Mouse (Mus musculus): ENCODE measurements around the gene Colgalt1. TPM values are rescaled to one million over a fixed set of nuclear protein-coding genes. Genes with fewer than 3 reads are reported as not detected.

The Colgalt1 gene
- polyA plus RNA-seq, 1 experiment from 2014 or later = 45.3 TPM

DNA sequence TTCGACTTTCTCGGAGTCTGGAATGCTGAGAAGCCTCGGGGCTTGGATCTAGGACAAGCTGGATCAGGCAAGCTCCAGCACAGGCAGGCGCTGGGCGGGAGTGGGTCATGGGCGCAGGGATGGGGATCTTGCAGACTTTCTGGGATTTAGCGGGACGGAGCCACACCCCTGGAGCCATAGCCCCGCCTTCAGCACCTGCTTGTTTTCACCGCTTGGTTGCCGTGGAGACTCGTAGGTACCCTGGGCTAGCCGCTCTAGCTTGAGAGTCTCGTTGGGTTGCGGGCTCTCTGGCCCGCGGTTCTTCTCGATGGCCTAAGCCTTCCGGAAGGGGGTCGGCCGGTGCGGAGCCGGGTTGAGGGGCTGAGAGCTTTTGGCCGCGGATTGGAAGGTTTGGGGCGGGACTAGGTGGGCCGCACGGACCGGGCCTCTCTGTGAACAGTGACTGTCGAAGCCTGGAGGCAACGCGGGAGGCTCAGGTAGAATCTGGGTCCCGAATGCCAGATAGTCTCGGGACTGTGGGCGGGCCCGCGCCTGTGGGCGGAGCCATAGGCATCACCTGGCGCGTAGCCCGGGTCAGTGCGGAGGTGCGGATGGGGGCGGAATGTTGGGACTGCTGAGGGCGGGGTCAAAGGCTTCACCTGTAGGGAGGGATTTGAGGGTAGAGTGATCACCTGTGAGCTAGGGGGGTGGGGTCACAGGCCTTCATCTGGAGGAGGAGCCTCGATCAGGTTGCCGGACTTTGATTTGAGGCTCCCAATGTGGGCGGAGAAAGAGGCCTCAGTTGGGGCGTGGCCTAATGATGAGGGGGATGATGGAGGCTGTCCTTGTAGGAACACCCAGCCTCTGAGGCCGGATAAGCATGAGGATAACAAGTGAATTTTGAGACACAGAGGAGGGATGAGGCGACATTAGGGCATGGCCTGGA, 41.2 kb upstream of the Colgalt1 start:
- peaks cover 23% of the 10 kb centered on the region for H3K4me1 ChIP-seq (ENCODE audit: control insufficient read depth, insufficient read depth, low read length)
- no peaks in the 10 kb centered on the region for H3K27me3 ChIP-seq (replicated peaks; ENCODE audit: control insufficient read depth, insufficient read depth, low read length)
- peak overlapping the region; percentile 79 for H3K27ac ChIP-seq (ENCODE audit: low read depth, low read length)
- no peaks in the 10 kb centered on the region for H3K9me3 ChIP-seq (replicated peaks; ENCODE audit: control insufficient read depth, low read length)
- DNase-seq (ENCODE audit: low spot score) (peak; percentile 95), ATAC-seq (peak; percentile 78)
- H3K36me3 ChIP-seq (ENCODE audit: control insufficient read depth, insufficient read depth, low read length) = no peaks in the 10 kb centered on the region
- under 1% methylated on average over 50 of the region's 51 CpGs for WGBS
- H3K4me3 ChIP-seq (ENCODE audit: low read depth, low read length) = peak overlapping the region; percentile 64
- peak overlapping the region; percentile 81 for H3K4me2 ChIP-seq (ENCODE audit: low read length)
- H3K9ac ChIP-seq (ENCODE audit: low read length) = peak overlapping the region; percentile 75

DNA sequence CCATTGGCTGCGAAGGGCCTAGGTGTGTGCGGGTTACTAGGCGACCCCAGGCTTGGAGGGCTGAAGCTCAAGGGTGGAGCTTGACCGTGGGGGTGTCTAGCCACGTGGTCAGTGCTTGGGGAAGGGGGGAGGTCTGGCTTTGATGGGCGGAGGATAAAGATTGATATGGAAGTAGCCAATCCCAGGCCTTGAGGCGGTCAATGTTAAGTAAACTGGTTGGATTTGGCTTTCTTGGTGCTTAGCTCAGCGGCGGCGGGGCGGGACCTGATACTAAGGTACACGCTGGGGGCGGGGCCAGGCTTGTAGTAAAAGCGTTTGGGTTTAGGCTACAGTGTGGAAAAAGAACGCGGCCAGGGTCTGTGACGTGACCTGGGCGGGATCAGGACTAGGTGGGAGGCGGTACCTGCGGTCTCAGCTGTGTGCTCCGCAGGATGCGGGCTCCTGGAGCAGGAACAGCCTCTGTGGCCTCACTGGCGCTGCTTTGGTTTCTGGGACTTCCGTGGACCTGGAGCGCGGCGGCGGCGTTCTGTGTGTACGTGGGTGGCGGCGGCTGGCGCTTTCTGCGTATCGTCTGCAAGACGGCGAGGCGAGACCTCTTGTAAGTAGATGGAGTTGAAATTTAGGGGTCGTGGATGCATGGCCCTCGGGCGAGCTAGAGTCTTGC, 40.4 kb upstream of the Colgalt1 start:
- WGBS = under 1% methylated on average over 41 of the region's 41 CpGs
- peaks cover 23% of the 10 kb centered on the region for H3K4me1 ChIP-seq (ENCODE audit: control insufficient read depth, insufficient read depth, low read length)
- peak; percentile 89 for ATAC-seq

DNA sequence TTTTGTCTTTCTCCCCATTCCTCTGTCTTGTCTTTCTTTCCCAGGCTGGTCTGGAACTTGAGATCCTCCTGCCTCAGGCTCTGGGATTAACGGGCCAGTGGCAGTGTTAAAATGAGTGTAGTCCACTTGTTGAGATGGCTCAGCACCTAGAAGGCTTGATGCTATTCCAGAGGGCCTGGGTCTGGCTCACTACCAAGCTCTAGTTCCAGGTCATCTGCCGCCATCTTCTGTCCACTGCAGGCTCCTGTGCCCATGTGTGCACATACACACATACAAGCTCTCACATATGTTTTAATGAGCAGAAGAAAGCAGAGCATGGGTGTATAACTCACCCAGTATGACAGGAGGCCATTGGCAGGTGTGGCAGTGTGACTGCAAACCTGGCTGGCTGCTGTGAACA, 38.7 kb upstream of the Colgalt1 start:
- Histone ChIP-seq H3K4me2 (ENCODE audit: low read length) (peak overlapping the region; percentile 81), H3K4me1 (ENCODE audit: control insufficient read depth, insufficient read depth, low read length) (peaks cover 23% of the 10 kb centered on the region), H3K4me3 (ENCODE audit: low read depth, low read length) (0 out of 2 replicates have a peak overlapping the region, but pooled peaks have one; percentile 64), H3K9ac (ENCODE audit: low read length) (no peak overlapping the region), H3K27me3 (replicated peaks; ENCODE audit: control insufficient read depth, insufficient read depth, low read length) (no peaks in the 10 kb centered on the region), H3K27ac (ENCODE audit: low read depth, low read length) (peak overlapping the region; percentile 87), H3K9me3 (replicated peaks; ENCODE audit: control insufficient read depth, low read length) (no peaks in the 10 kb centered on the region), H3K36me3 (ENCODE audit: control insufficient read depth, insufficient read depth, low read length) (no peaks in the 10 kb centered on the region)
- DNase-seq (ENCODE audit: low spot score) = no peak
- 78% methylated on average over 2 of the region's 2 CpGs for WGBS
- no peak for ATAC-seq

More for the DNA sequence above, 40.4 kb upstream of the Colgalt1 start:
- Histone ChIP-seq H3K4me2 (ENCODE audit: low read length) (peak overlapping the region; percentile 81), H3K4me3 (ENCODE audit: low read depth, low read length) (peak overlapping the region; percentile 64), H3K27ac (ENCODE audit: low read depth, low read length) (peak overlapping the region; percentile 79), H3K9me3 (replicated peaks; ENCODE audit: control insufficient read depth, low read length) (no peaks in the 10 kb centered on the region), H3K9ac (ENCODE audit: low read length) (peak overlapping the region; percentile 75), H3K27me3 (replicated peaks; ENCODE audit: control insufficient read depth, insufficient read depth, low read length) (no peaks in the 10 kb centered on the region), H3K36me3 (ENCODE audit: control insufficient read depth, insufficient read depth, low read length) (no peaks in the 10 kb centered on the region)
- DNase-seq (ENCODE audit: low spot score) = peak; percentile 98

DNA sequence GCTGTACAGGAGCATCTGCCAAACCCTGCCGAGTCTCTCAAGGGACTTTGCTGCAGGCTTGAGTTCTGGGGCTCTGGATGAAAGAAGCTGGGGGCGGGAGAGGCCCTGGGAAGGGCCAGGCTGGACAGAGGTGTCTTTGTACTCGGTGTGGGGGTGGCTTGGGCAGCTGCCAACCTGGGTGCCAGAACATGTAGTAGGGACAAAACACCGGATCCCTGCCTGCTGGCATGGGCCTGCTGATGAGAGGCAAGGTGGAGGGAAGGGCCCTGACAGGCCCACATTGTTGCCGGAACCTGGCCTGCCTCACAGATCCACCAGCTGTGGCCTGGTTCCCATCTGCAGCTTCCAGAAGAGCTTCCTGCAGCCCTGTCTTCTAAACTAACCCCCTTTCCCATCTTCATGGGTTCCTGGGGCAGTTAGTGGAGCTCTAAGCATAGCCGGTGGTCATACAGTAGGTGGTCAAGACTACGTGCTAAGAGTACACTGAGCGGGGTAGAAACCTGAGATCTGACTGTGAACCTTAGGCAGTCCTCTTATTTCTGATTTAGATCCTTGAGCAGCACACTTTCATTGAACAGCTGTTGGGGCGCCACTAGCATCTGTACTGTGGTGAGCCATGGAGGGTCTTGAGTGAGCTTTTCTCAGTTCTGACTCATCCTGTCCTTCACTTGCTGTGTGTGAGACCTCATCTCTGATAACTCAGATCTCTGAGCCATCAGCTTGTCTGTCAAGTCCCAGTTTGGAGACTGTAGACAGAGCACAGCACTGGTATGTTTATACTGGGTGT, 37.8 kb upstream of the Colgalt1 start:
- 44% methylated on average over 9 of the region's 9 CpGs for WGBS

DNA sequence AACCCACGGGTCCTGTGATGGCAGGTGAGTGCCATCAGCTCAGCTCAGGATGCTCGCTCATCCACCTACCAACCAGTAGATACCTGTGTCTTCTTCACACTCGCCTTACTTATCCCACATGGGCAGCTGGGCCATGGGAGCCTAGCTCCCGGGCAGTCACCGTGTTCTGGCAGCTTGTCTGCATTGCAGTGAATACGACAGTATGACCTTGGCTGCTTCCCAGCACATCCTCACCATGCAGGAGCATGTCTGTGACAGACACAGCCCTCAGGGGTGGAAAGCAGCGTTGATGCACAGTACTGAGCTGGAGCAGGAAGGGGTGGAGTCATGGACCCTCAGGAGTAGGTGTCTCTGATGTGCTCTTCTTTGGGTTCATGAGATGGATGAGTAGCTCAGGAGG, 36.4 kb upstream of the Colgalt1 start:
- Histone ChIP-seq H3K36me3 (ENCODE audit: control insufficient read depth, insufficient read depth, low read length) (peaks cover 2% of the 10 kb centered on the region; the same call in 1 of the 2 replicates), H3K27me3 (replicated peaks; ENCODE audit: control insufficient read depth, insufficient read depth, low read length) (no peaks in the 10 kb centered on the region), H3K27ac (ENCODE audit: low read depth, low read length) (no peak overlapping the region), H3K4me2 (ENCODE audit: low read length) (no peak overlapping the region), H3K4me1 (ENCODE audit: control insufficient read depth, insufficient read depth, low read length) (peaks cover 20% of the 10 kb centered on the region), H3K4me3 (ENCODE audit: low read depth, low read length) (no peak overlapping the region), H3K9ac (ENCODE audit: low read length) (no peak overlapping the region), H3K9me3 (replicated peaks; ENCODE audit: control insufficient read depth, low read length) (no peaks in the 10 kb centered on the region)
- WGBS = 71% methylated on average over 7 of the region's 7 CpGs
- DNase-seq (ENCODE audit: low spot score) (no peak), ATAC-seq (no peak)

More for the DNA sequence above, 37.8 kb upstream of the Colgalt1 start:
- Histone ChIP-seq H3K4me3 (ENCODE audit: low read depth, low read length) (0 out of 2 replicates have a peak overlapping the region, but pooled peaks have one; percentile 5), H3K9ac (ENCODE audit: low read length) (peak overlapping the region; percentile 41), H3K27me3 (replicated peaks; ENCODE audit: control insufficient read depth, insufficient read depth, low read length) (no peaks in the 10 kb centered on the region), H3K4me2 (ENCODE audit: low read length) (peak overlapping the region; percentile 81), H3K36me3 (ENCODE audit: control insufficient read depth, insufficient read depth, low read length) (no peaks in the 10 kb centered on the region), H3K27ac (ENCODE audit: low read depth, low read length) (peak overlapping the region; percentile 87), H3K4me1 (ENCODE audit: control insufficient read depth, insufficient read depth, low read length) (peaks cover 23% of the 10 kb centered on the region), H3K9me3 (replicated peaks; ENCODE audit: control insufficient read depth, low read length) (no peaks in the 10 kb centered on the region)
- ATAC-seq = peak; percentile 15
- peak; percentile 89 for DNase-seq (ENCODE audit: low spot score)

DNA sequence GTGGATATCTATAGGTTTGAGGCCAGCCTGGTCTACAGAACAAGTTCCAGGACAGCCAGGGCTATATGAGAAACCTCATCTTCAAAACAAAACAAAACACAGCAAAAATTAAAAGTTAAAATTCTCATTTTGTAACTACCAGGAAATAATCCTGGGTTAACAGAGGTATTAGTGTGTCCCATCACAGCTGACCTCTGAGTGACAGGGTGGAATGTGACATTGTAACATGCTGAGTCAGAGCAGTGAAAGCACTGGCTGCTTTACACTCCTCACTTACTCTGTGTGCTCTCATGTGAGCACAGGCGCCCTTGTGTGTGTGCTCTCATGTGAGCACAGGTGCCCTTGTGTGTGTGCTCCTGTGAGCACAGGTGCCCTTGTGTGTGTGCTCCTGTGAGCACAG, 35.8 kb upstream of the Colgalt1 start:
- Histone ChIP-seq H3K27me3 (replicated peaks; ENCODE audit: control insufficient read depth, insufficient read depth, low read length) (no peaks in the 10 kb centered on the region), H3K27ac (ENCODE audit: low read depth, low read length) (no peak overlapping the region), H3K36me3 (ENCODE audit: control insufficient read depth, insufficient read depth, low read length) (peaks cover 7% of the 10 kb centered on the region; the same call in 1 of the 2 replicates), H3K9me3 (replicated peaks; ENCODE audit: control insufficient read depth, low read length) (no peaks in the 10 kb centered on the region), H3K9ac (ENCODE audit: low read length) (no peak overlapping the region), H3K4me1 (ENCODE audit: control insufficient read depth, insufficient read depth, low read length) (peaks cover 20% of the 10 kb centered on the region), H3K4me2 (ENCODE audit: low read length) (no peak overlapping the region), H3K4me3 (ENCODE audit: low read depth, low read length) (no peak overlapping the region)
- ATAC-seq (no peak), DNase-seq (ENCODE audit: low spot score) (no peak)
- 85% methylated on average over 1 of the region's 1 CpGs for WGBS

DNA sequence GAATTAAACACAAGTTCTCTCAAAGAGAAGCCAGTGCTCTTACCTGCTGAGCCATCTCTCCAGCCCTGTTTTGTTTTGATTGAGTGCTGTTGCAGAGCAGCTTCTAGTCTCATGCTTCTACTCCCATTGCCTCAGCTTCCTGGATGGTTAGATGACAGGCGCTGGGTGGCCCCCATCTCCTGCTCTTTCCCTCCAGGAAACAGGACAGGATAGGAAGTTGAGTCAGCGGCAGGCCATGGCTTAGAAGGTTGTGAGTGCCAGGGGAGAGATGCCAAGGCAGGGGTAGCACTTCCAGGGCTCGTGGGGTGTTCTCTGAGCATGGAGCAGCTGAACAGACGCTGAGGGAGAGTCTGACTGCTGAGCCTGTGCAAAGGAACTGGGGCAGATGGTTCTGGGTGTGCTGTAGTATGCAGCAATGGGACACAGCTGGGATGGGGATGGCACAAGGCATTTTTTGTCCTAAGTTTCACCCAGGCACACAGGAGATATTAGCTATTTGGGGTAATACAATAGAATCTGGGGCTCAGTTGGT, 32.9 kb upstream of the Colgalt1 start:
- Histone ChIP-seq H3K4me1 (ENCODE audit: control insufficient read depth, insufficient read depth, low read length) (peaks cover 4% of the 10 kb centered on the region; the same call in 1 of the 2 replicates), H3K4me3 (ENCODE audit: low read depth, low read length) (no peak overlapping the region), H3K27me3 (replicated peaks; ENCODE audit: control insufficient read depth, insufficient read depth, low read length) (no peaks in the 10 kb centered on the region), H3K9me3 (replicated peaks; ENCODE audit: control insufficient read depth, low read length) (no peaks in the 10 kb centered on the region), H3K36me3 (ENCODE audit: control insufficient read depth, insufficient read depth, low read length) (peaks cover 30% of the 10 kb centered on the region), H3K4me2 (ENCODE audit: low read length) (no peak overlapping the region), H3K27ac (ENCODE audit: low read depth, low read length) (no peak overlapping the region), H3K9ac (ENCODE audit: low read length) (no peak overlapping the region)
- 67% methylated on average over 4 of the region's 4 CpGs for WGBS
- no peak for DNase-seq (ENCODE audit: low spot score)
- ATAC-seq = no peak

DNA sequence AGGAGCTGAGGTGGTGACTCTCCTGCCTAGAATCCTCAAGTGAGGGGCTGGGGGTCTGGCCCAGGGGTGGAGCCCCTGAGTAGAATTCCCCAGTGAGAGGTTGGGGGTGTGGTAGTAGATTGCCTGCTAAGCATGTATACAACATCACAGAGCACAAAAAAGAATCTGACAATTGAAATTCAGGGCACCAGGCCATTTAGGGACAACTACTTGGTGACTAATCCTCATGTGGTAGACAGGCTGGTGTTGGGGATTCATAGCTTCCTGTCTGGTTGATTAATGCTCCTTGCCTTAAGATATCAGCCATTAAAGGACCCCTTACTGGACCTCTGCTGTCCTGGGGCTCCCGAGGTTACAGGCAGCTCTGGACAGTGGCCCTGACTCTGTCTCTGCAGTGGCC, 31.8 kb upstream of the Colgalt1 start:
- H3K9me3 ChIP-seq (replicated peaks; ENCODE audit: control insufficient read depth, low read length) = no peaks in the 10 kb centered on the region
- H3K4me1 ChIP-seq (ENCODE audit: control insufficient read depth, insufficient read depth, low read length) = no peaks in the 10 kb centered on the region
- no peak overlapping the region for H3K4me3 ChIP-seq (ENCODE audit: low read depth, low read length)
- peaks cover 40% of the 10 kb centered on the region for H3K36me3 ChIP-seq (ENCODE audit: control insufficient read depth, insufficient read depth, low read length)
- WGBS = 70% methylated on average over 1 of the region's 1 CpGs
- no peaks in the 10 kb centered on the region for H3K27me3 ChIP-seq (replicated peaks; ENCODE audit: control insufficient read depth, insufficient read depth, low read length)
- H3K4me2 ChIP-seq (ENCODE audit: low read length) = no peak overlapping the region
- no peak overlapping the region for H3K27ac ChIP-seq (ENCODE audit: low read depth, low read length)
- H3K9ac ChIP-seq (ENCODE audit: low read length) = no peak overlapping the region
- ATAC-seq = no peak
- no peak for DNase-seq (ENCODE audit: low spot score)

Data from forebrain, embryonic 14.5 days (tissue).